Mouse (Mus musculus) small intestine, adult 2 months (tissue): ENCODE measurements around the gene Arg2.

Experiments
- CTCF ChIP-seq: fragments of 200-500 bp; IDR thresholded peaks from 2 replicates; pipeline ENCODE4 v1.5.1; 2012; ENCODE audit warnings: low read depth, mild to moderate bottlenecking, control low read depth, inconsistent platforms, low read length, moderate library complexity, mixed read lengths; ENCODE audit not compliant: insufficient replicate concordance, insufficient read length; ENCODE audit errors: extremely low read depth
- POLR2A ChIP-seq: fragments of 200-500 bp; IDR thresholded peaks from 2 replicates; pipeline ENCODE4 v1.6.1; 2012; ENCODE audit warnings: low read depth, mild to moderate bottlenecking, control low read depth, inconsistent platforms, low read length, moderate library complexity

DNA sequence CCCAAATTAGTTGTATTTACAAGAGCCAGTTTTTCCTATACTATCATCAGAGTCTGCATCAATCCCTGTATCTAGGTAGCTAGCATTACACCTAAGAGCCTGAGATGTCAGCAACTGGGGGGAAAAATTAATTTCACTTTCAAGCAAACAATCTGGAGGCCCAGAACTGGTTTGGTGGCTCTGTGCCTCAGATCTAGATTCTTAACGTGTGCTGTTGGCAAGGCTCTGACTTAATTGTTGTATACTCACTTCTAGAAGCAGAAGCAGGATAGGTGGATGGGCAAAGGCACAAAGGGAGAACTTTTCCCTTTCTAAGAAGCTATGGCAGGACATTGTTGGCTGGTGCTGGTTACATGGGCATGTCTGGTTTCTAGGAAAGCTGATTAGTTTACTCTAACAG is 8.8 kb downstream of the Arg2 start:
- no peak for TF ChIP-seq POLR2A
- TF ChIP-seq CTCF = no peak
